Mouse (Mus musculus): ENCODE data around the gene Ndufa13. TPM values are rescaled to one million over a fixed set of nuclear protein-coding genes. Genes with fewer than 3 reads are reported as not detected.
"Not testable (repeated sequence)": the region's sequence is repeated elsewhere in the genome, so short reads cannot be mapped to it uniquely, and the experiment has no call there.

Ndufa13 gene
- total RNA-seq (2021) = 100 to 1,000 TPM; 265 to 294 TPM
- long read RNA-seq, experiment 1, partial matches to known transcripts = 657 of 663 reads
- long read RNA-seq, experiment 1, other reads (novel, unspliced or antisense) = 6 of 663 reads
- long read RNA-seq, experiment 2, partial matches to known transcripts = 763 of 774 reads
- long read RNA-seq, experiment 2, other reads (novel, unspliced or antisense) = 11 of 774 reads

- DNase-seq = peak; percentile 38
- intact Hi-C loops (cut with DNase I; ENCODE audit: low total_unique reads) = no loop called here
These were observed at the start of gene Ndufa13, which contains the start of the genes Tssk6 and Yjefn3 for GRCm38 (mm10) chr8:69902163-69903062. TSS of gene Ndufa13 (minus strand) at chr8:69902558. TSS of gene Tssk6 (plus strand) at chr8:69902184. TSS of gene Yjefn3 (minus strand) at chr8:69902712.

- intact Hi-C loops (cut with DNase I; ENCODE audit: low total_unique reads) = no loop called here
- no peak for DNase-seq
These were observed 47.9 kb upstream of the Ndufa13 start for GRCm38 (mm10) chr8:69950300-69950699.

GRCm38 (mm10) chr8:69942495-69942894 lies 40.1 kb upstream of the Ndufa13 start:
- intact Hi-C loops (cut with DNase I; ENCODE audit: low total_unique reads); DNase-seq: not testable (repeated sequence)

GRCm38 (mm10) chr8:69940386-69940785 lies 38.0 kb upstream of the Ndufa13 start:
- no peak for DNase-seq
- intact Hi-C loops (cut with DNase I; ENCODE audit: low total_unique reads) = no loop called here

- DNase-seq = peak; percentile 42
- intact Hi-C loops (cut with DNase I; ENCODE audit: low total_unique reads) = no loop called here
These were observed 37.3 kb upstream of the Ndufa13 start for GRCm38 (mm10) chr8:69939633-69940032.

- intact Hi-C loops (cut with DNase I; ENCODE audit: low total_unique reads) = no loop called here
- DNase-seq = no peak
These were observed 36.1 kb upstream of the Ndufa13 start for GRCm38 (mm10) chr8:69938245-69938982.

- intact Hi-C loops (cut with DNase I; ENCODE audit: low total_unique reads) = no loop called here
- DNase-seq = no peak
These were observed 35.1 kb upstream of the Ndufa13 start for GRCm38 (mm10) chr8:69937466-69937865.

- intact Hi-C loops (cut with DNase I; ENCODE audit: low total_unique reads) = no loop called here
- DNase-seq = peak; percentile 49
These were observed 33.9 kb upstream of the Ndufa13 start for GRCm38 (mm10) chr8:69936050-69936794.

- intact Hi-C loops (cut with DNase I; ENCODE audit: low total_unique reads) = no loop called here
- no peak for DNase-seq
These were observed 33.1 kb upstream of the Ndufa13 start for GRCm38 (mm10) chr8:69935431-69935830.

GRCm38 (mm10) chr8:69934582-69934981 lies 32.2 kb upstream of the Ndufa13 start:
- DNase-seq = no peak
- intact Hi-C loops (cut with DNase I; ENCODE audit: low total_unique reads) = no loop called here

- intact Hi-C loops (cut with DNase I; ENCODE audit: low total_unique reads) = no loop called here
- no peak for DNase-seq
These were observed 31.5 kb upstream of the Ndufa13 start for GRCm38 (mm10) chr8:69933811-69934210.

- intact Hi-C loops (cut with DNase I; ENCODE audit: low total_unique reads) = loop anchor here (5.0 kb wide), 1 partner anchor 35 kb away; no protein-coding TSS in a partner anchor
- no peak for DNase-seq
These were observed 24.5 kb upstream of the Ndufa13 start for GRCm38 (mm10) chr8:69926901-69927300.

- DNase-seq = no peak
- intact Hi-C loops (cut with DNase I; ENCODE audit: low total_unique reads) = no loop called here
These were observed 21.6 kb upstream of the Ndufa13 start for GRCm38 (mm10) chr8:69923986-69924385.

GRCm38 (mm10) chr8:69921141-69921540 lies 18.8 kb upstream of the Ndufa13 start:
- DNase-seq = no peak
- intact Hi-C loops (cut with DNase I; ENCODE audit: low total_unique reads) = no loop called here

- intact Hi-C loops (cut with DNase I; ENCODE audit: low total_unique reads) = loop anchor here (1.0 to 10.0 kb wide), 2 partner anchors 81 to 245 kb away; no protein-coding TSS in a partner anchor
- DNase-seq = peak; percentile 33
These were observed 17.7 kb upstream of the Ndufa13 start for GRCm38 (mm10) chr8:69919876-69920662.

- peak; percentile 52 for DNase-seq
- intact Hi-C loops (cut with DNase I; ENCODE audit: low total_unique reads) = loop anchor here (1.0 to 10.0 kb wide), 2 partner anchors 82 to 246 kb away; no protein-coding TSS in a partner anchor
These were observed 16.7 kb upstream of the Ndufa13 start for GRCm38 (mm10) chr8:69919010-69919409.

GRCm38 (mm10) chr8:69918506-69918905 lies 16.1 kb upstream of the Ndufa13 start:
- no peak for DNase-seq
- intact Hi-C loops (cut with DNase I; ENCODE audit: low total_unique reads) = loop anchor here (10.0 kb wide), 1 partner anchor 246 kb away; no protein-coding TSS in a partner anchor

GRCm38 (mm10) chr8:69915748-69916147 lies 13.4 kb upstream of the Ndufa13 start:
- intact Hi-C loops (cut with DNase I; ENCODE audit: low total_unique reads) = loop anchor here (10.0 kb wide), 1 partner anchor 249 kb away; no protein-coding TSS in a partner anchor
- no peak for DNase-seq

Measured in gastrocnemius, postnatal 14 days (tissue).